Mouse (Mus musculus) left cerebral cortex, adult 11 months (tissue): Measurements from ENCODE around the gene Cdh23.

Experiments used
- DNase-seq: peaks from one replicate; pipeline ENCODE4 v3.0.0; 2022; ENCODE audit warnings: low spot score

Cdh23 gene

DNA sequence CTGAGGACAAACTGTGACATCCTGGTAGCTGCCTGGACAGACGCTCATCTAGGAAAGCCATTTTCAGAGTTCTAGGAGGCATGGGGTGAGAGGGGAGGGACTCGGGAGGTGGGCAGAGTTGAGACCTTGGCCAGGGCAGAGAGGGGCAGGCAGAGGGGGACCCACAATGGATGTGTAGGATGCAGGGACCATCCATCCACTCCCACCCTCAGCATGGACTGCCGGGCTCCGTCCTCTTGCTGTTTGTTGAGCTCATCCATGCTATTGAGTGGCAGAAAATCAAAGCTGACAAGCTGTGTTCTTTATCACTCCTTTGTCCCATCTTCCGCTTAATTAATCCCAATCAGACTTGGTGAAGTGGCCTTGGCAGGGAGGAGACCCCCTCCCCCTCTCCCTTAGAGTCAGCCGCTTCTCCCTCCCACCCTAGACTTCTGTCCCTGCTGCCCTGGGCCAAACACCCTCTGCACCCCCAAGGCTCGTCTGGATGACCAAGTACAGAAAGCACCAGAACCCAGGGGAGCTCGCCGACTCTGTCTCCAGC lies 222.4 kb downstream of the Cdh23 start:
- no peak for DNase-seq

DNA sequence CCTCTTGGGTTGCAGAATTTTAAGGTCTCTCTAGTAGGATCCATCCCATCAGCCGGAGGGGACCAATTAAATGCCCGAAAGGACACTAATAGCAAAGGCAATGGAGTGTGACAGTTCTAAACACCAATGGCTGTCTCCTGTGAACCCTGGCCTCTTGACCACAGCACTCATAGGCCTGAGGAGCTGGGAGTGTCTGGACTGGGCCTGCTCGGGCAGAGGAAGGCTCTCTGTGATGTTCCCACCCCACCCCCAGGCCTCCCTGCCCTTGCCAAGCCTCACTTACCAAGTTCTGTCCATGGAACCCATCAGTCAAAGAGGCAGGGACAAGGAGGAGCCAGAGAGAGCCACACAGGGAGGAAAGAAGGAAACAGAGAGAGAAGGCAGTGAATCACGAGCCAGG lies 228.5 kb downstream of the Cdh23 start:
- no peak for DNase-seq

DNA sequence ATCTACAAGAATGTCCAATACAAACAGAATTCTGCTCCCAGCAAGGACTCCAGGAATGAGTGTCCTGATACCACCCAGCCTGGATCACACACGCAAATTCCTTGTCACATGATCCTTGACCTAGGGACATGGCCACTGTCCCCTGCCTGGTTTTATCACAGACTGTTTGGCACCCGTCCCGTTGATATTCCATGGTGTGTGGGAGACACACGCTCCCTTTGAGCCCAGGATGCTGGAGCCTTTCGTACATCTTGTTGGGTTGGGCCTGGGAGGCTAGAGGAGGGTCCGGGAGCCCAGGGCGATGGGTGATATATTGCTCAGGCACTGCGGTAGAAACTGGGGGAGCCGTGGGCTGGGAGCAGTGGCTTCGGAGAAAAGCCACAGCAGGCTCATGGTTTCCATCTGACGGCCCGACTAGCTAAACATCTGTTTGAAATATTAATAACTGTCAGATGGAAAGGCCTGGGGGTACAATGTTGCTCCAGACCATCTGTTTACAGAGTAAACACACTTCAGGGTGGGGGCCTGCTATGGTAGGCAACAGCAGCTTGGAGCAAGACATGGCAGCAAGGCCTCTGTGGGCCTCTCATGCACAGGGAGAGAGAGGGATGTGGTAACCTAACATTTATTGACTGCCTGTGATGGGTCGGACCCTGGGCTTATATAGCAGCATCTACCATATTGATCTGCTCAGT lies 232.2 kb downstream of the Cdh23 start:
- DNase-seq, result no peak

DNA sequence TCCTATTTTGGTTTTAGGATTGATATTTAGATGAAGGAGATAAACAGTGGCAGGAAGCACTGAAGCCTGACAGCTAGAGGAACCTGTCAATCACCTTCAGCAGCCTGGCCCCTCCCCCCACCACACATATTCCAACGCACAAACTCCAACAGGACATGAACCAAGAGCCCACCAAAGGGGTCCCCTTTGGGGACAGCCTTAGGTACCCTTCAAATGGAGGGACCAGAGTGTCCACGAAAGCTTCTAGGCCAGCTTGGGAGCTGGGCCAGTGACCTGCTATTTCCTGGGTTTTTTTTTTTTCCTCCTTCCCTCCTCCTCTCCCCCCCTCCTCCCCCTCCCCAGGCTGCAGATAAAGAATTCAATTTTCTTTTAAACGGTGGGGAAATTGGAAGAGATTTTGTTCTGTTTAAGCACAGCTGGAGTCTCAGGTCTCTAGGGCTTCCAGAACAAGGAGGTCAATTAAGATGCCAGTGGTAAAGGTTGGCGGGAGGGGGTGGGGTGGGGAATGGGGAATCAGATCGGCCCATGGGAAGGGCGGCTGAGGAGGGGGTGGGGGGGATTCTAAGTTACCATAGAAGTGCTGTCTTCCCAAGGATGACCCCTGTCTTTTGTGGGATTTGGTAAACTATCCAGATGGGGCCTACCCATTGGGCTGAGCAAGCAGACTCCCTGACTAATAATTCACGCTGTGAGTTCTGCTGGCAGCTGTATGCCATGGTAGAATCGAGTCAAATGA lies 239.5 kb downstream of the Cdh23 start:
- no peak for DNase-seq

DNA sequence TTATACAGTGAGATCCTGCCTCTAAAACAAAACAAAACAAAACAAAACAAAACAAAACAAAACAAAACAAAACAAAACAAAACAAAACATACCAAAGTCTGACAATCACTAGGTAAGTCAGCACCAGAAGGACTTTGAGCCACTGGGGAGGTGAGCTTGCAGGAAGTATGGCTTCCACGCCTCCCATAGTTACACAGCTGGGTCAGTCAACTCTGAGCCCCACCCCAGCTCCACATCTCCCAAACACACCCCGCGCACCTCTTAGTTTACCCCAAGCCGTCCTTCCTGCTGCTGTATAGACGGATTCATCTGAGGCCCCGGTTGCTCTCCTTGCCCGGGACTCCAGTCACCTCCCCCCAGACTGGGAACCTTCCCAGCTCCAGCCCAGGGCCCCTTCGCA lies 241.1 kb downstream of the Cdh23 start:
- no peak for DNase-seq

DNA sequence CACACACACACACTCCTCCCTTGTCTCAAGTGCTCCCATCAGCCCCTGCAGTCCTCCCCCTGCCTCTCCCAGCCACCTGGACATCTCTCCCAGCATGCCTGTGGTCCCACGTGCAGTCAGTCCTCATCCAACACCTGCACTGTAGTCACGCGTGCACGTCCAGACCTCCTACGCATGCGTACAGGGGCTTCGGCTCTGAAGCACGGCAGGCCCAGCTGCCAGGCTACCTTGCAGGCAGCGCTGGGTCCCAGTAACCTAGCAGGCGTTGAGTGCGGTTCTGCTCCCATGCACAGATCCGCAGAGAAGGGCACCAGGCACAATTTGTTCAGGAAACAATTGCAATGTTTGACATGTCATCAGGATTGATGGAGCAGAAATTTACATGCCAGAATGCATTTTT lies 249.1 kb downstream of the Cdh23 start:
- DNase-seq, result no peak

DNA sequence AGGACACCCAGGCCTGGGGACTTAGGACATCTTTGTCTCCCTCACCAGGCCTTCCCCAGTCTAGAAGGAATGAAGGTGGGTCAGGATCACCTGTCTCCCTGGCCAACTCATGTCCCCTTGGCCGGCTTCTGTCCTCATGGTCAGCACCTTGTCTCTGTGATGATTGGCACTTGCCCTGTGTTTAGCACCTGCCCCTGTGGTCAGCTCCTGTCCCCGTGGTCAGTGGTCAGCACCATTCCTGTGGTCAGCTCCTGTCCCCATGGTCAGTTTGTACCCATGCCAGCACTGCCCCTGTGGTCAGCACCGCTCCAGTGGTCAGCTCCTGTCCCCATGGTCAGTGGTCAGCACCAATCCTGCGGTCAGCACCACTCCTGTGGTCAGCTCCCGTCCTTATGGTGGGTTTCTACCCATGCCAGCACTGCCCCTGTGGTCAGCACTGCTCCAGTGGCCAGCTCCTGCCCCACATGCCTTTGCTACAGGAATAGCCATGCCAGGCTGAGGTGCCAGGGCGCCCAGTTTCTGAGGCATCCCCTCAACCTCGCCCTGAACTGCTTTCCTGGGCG lies 251.2 kb downstream of the Cdh23 start:
- DNase-seq, result no peak

DNA sequence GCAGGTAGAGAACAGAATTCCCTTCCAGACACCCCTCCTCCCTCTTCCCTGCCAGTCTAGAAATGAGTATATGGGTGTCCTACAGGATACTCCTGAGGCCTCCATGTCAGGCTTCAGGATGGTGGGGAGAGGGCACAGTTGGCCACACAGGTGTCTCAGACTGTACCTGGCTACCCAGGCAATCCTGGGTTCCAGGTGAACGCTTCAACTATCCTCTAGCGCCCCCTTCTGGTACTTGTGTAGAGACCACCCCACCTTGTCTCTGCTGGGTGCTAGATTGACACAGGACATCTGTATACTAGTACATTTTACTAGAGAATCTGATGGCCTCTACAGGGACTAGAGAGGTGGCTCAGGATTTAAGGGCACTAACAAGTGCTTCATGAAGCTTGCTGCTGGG lies 253.2 kb downstream of the Cdh23 start:
- DNase-seq, result no peak

DNA sequence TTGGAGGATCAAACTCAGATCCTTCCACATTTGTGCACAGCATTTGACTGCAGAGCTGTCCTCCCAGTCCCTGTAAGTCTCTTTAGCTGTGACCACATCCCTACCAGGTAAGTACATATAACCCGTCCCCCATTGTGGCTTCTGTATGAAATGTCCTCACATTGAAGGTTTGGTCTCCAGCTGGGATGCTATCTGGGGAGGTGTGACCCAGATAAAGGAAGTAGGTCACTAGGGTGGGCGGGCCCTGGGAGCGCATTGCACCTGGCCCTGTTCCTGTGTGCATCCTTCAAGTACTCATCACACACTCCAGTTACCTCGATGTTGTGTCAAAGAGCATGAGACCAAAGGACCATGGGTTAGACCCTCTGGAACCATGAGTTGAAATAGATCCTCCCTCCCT lies 254.0 kb downstream of the Cdh23 start:
- DNase-seq, result no peak

DNA sequence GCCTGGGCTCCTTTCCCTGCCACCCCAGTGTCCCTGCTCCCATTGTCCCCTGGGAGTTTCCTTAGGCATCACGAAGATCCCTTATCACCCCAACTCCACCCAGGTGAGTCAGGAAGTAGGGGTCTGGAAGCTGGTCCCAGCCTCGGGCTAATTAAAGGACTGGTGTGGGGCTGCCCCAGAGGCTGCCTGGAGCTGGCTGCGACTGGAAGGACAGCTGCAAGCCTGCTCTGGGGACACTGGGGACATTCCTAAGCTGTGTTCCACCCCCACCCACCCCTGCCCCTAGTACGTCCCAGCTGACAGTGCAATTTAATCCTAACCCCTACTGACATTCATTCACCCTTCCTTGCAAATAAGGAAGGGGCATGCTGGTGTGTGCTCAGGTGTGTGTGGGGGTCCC lies 263.6 kb downstream of the Cdh23 start:
- DNase-seq, result no peak

DNA sequence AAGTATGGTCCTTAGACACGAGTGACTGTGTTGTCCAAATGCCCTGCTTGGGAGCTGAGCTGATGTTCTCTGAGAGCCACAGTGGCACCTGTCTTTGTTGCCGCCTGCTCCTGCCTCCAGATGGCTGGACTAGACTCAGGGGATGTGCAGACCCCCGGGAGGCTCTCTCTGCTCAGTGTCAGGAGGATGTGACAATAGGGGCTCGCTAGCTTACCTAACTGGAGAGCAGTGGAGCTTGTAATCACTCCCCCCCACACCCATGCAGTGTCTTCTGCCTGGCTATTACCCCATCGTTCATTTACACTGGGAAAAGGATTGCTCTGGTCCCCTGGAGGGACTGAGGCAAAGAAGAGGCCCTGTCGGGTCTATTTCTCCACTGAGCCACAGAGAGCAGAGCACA lies 265.7 kb downstream of the Cdh23 start:
- DNase-seq, result no peak

DNA sequence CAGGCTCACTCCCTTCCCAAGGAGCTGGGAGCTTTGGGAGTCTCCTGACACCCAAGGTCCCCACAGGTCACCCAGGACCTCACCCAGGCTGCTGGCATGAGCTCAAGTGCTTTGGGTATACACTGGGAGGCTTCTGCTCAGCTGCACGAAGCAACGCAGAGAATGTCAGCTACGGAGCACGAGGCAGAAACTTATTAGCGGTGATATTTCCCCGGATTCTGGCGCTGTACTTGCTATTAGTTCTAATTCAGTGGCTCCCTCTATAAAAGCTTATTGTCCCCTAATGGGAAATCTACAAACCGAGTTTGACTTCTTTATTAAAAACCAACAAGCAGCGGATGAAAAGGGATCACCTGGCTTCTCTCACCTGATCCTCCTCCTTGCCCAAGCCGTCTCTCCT lies 266.3 kb downstream of the Cdh23 start:
- DNase-seq, result no peak

DNA sequence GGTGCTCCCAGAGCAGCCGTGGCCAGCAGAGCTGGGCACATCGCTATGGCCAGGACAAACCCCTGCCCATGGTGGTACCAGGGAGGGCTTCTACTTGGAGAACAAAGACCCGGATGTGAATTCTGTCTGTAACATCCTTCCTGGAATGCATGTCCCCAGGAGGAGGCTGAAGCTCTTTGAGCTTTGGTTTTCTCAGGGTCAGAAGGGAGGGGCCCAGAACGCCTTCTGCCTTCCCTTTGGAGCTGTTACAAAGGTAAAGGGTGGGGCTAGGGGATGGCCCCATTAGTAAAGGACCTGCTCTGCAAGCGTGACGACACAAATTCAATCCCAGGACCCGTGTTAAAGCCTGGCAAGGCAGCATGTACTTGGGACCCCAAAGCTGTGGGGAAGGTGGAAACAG lies 273.5 kb downstream of the Cdh23 start:
- no peak for DNase-seq

DNA sequence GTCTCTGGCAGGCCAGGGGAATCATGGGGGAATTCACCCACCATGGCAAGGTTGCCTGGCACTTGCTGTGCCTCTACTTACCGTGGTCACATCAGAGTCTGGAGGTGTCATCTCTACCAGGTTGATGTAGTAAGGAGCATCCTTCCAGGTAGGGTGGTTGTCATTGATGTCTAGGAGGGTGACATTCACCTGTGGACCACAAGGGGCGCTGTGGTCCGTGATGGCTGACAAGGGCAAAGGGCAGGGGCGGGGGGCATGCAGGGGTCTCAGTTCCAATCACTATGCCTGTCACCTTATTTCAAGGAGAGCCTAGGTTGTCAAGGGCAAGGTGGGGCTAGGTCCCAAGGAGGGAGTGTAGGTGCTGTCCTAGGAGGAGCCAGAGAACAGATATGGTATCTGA lies 276.7 kb downstream of the Cdh23 start:
- DNase-seq, result no peak

DNA sequence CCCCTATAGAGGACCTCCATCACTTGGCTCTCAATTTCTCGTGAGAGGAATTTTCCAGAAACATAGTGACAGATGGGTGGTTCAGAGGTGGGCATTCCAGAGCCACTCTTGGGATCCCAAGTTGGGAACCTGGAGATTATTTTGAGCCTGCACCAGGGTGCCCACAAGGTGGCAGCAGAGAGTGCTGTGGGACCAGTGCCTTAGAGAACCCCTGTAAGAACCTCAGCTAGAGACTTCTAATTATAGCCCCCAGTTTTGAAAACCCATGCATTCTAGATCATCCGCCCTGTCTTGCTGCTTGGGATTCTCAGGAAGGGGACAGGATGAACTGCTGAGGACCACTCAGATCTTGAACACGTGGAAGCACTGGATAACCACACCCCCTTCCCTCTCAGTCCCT lies 278.2 kb downstream of the Cdh23 start:
- peak; percentile 36 for DNase-seq

DNA sequence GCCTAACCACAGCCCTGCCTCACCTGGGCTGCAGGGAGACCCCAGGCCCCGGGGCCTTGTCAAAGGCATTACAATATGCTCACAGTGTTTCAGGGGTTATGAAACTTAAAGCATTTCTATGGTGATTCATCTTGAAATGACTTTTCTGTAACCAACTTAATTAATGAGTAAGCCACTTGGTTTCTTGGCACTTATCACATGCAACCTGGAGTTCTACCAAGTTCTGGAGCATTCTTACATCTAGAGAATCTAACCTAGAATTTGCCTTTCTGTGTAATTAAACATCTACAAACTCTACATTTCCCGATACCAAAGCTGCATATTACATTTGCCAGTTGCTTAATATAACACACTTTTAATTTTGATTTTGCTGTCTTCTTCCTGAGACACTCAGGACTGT lies 279.2 kb downstream of the Cdh23 start:
- no peak for DNase-seq

DNA sequence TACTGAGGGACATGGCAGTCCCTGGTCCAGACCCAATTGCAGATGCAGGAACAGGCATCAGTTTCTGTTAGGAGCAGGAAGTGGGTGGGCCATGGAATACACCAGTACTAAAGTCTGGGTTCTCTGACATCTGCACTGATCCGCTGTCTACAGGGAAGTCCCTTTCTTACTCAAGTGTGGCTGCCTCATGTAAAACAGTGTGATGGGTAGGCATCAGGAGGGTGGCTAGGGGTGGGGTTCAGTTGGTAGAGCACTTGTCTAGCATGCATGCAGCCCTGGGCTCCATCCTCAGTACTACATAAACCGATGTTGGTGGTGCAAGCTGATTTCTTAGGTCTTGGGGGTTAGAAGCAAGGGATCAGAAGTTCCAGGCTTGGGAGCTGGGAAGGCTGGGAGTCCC lies 282.5 kb downstream of the Cdh23 start:
- DNase-seq, result no peak

DNA sequence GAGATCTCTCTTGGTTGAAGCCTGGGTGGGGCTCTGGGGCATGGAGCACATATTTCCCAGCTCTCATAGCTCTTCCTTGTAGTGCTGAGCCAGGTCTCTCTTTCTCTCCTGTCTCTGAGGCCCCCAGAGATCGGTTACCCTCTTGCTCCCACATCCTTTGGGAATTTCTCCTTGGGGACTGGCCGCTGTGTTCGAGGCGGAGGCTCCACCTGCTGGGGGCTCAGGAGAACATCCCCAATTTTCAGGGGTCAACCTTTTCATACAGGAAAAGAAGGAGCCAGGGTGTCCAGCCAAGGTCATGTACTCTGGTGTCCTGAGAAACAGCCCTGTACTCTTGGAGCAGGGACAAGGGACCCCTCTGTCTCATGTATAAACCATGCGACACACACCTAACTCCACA lies 284.5 kb downstream of the Cdh23 start:
- DNase-seq, result no peak

DNA sequence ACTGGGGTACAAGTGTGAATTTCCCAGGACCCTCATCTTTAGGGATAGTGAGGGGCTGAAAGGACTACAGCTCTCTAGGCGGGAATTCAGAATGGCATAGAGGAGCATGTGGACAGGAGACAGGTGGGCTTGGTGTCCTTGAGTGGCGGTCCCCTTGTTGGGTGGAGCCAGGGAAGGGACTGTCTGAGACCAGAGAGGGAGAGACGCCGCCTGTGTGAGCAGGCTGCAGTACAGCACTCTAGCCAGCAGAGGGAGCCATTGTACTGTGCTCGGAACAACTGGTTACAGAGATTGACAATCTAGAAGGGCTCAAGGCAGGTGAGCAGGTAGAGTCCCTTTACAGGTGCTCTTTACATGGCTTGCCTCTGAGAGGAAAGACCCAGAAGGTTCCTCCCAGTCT lies 288.5 kb downstream of the Cdh23 start:
- DNase-seq, result peak; percentile 21

DNA sequence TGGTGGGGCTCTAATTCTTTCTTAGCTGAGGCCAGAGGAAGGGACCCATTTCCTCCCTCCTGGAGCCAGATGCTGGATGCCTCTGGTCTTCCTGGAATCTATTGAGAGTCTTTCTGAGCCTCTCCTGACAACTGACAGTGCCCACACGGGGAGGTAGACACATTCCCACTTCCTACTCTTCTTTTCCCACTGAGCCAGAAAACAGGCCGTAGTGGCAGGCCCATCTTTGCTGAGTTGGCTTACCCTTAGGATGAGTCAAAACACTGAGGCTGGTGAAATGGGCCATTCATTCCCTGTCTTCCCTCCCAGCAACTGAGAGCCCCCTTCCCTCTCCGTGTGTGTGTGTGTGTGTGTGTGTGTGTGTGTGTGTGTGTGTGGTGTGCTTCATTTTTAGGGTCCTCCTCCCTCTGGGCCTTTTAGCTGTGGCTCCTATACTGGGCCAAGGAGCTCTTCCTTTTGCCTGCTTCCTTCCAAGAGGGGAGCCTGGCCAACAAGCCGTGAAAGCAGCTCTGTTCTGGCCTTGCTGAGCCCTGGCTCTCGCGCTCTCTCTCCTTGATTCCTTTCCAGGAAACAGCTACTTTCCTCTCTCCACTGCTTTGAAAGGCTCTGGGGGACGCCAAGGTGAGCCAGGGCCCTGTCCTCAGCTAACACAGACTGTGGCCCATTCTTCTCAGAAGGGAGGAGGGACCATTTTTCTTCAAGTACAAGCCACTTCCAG lies 290.7 kb downstream of the Cdh23 start:
- DNase-seq, result peak; percentile 18

DNA sequence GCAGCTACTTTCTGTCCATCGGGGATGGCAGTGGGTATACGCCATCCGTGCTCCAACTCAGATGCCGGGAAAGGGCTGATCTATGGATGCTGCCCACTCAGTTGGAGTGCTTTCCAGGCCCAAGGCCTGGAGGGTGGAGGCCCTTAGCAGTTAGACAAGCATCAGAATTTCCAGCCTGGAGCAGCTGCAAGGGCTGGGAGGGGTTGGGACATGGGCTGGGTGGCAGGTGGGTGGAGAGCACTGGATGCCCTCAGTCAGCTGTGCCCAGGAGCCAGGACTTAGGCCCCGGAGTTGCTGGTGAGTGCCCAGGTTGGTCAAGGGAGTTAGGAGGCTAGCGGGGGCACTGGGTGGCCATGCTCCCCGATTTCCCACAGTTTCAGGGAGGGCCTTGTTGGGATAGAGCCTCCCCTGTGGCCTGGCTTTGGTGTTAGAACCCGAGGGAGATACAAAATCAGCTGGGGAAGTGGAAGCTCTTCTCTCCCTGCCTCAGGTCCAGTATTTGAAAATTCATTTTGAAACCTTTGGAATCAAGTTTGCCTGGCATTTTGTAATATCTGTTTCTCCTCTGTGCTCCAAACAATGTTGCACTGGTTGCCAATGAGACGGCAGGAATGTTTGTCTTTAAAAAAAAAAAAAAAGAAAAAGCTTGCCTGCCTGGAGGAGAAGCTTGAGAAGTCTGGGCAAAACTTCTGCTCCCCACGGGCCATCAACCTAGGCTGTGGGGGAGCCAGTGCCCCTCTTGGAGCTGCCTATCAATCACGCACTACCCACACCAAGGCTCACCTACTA lies 295.6 kb downstream of the Cdh23 start:
- DNase-seq, result no peak

DNA sequence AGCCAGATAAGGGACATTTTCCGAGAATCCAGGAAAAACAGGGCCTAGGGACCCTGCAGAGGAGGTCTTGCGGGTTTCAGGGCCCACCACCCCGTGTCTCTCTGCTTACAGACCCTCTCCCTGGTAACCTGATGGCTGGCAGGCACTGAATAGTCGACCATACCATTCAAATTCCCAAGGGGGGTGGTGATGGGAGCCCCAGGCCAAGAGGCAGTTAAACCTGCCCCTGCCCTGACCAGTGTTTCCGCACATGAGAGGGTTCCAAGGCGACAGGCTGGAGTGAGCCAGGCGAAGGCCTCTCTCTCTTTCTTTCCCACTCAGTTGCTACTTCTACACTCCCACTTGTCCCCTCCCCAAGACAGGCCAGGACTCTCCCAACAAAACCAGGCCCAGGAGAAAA lies 296.8 kb downstream of the Cdh23 start, which contains the start of gene Gm17455:
Gene Gm17455, plus strand, starts transcription at position 278 of the 400 bp plus-strand sequence.
- no peak for DNase-seq
